Mouse (Mus musculus) gonadal fat pad, adult 2 months (tissue): ENCODE measurements around the gene Mvb12a. TPM values are rescaled to one million over a fixed set of nuclear protein-coding genes. Genes with fewer than 3 reads are reported as not detected.
"Not testable (repeated sequence)": the region's sequence is repeated elsewhere in the genome, so short reads cannot be mapped to it uniquely, and the experiment has no call there.

Experiments used
- DNase-seq: peaks from one replicate; pipeline ENCODE4 v3.0.0-alpha.2; 2012; ENCODE audit warnings: low read depth
- polyA plus RNA-seq: library from polyadenylated mRNA; depleted of rRNA; stranded (reverse); fragments of >200 nt; gene quantifications from 2 replicates; pipeline ENCODE4 v1.2.3, GENCODE M21; 2012

Gene Mvb12a
- polyA plus RNA-seq, 1 experiment: 144 TPM

DNA sequence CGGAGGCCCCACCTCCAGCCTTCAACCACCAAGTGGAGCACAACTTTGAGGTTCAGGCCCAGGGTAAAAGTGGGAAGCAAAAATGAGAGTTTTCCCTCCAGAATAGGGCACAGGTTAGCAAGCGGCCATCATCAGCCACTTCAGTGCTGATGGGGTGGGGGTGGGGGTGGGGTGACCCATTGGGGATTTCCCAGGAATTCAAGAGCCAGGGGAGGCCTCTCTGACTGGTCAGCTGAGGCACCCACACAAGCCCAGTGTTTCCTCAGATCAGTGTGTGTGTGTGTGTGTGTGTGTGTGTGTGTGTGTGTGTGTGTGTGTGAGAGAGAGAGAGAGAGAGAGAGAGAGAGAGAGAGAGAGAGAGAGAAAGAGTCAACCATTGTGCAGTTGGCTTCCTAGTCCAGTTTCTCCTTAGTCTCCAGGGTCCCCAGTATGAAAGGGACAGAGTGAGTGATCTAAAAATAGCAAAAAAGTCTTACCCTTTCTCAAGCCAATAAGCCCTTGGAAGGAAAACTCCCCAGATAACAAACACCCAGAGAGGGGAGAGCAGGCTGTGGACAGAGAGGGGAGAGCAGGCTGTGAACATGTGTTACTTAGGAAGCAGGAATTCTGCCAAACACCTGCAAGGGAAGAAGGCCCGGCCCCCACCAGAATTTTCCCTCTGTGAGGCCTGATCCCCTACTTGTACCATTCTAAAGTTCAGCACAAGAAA lies 15.4 kb upstream of the Mvb12a start:
- DNase-seq: no peak

DNA sequence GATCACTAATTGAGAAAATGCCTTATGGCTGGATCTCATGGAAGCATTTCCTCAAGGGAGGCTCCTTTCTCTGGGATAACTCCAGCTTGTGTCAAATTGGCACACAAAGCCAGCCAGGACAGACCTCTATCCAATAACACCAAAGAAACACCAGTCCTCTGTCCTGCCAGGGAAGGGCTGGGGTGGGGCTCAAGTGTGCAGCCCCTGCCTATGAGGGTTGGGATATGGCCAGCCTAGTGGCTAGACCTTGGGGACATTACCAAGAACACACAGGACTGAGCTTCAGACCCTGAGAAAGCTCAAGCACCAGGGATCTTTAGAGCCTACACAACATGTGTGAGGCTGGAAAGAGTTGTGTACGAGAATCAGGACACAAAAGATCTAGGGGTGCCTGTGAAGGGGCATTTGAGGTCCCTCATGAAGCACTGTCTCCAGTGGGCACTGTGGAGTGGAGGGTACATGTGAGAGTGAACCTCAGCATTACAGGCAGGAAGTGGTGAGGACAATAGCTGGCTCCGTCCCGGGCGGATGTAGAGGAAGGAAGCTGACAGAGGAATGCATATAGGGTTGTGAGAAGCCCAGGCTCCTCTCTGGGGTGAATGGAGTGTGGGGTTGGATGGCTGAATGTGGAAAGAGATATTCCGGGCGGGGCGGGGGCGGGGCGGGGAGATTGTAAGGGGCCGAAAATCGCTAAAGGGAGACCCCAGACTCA lies 14.2 kb upstream of the Mvb12a start:
- DNase-seq: no peak

DNA sequence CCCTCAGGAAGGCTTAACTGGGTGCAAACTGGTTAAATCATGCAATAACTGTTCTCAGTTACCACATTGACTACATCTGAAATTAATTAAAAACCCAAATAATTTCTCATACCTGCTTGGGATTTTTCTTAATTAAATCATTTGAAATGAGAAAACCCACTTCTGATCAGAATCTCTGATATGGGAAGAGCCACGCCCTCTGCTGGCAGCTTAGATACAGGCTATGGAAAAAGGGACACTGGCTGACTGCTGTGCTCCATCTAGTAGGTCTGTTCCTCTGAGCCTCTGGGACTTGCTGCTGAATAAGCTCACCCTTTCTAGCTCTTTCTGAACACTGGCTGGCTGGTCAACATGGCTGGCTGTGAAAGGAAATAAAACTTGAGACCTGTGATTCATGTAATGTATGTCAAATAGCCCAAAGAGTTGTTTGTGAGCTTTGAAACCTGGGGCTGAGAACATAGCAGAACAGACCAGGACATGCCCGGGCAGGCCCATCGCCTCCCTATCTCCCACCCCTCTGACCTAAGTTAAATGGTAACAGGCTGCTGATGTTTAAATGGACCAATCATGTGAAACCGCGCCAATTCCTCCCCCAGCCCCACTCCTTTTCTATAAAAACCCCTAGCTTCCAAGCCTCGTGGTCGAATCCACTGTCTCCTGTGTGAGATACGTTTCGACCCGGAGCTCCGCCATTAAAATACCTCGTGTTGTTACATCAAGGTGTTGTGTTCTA lies 11.8 kb upstream of the Mvb12a start:
- not testable (repeated sequence) for DNase-seq

DNA sequence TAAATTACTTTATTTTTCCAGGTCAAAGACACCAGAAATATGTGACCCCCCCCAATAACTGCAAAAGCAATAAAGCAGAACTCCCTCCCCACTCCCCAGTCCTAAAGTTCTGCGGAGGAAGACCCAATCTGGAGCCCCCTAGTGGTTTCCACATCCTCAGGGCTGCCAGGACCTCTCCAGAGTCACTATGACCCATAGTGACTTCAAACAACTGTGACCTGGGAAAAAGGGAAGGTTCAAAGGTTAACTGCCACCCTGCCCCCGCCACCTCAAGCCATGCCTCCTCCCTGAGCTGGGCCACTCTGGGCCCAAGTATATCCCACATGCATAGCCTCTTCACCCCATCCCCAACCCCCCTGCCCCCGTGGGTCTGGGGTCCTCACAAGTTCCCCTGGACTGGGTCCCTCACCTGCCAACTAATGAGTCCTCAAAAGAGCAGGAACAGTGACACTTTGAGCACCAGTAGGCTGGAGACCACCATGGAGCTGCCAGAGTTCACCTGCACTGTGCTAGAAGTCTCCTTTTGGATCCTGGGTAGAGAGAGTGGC lies 8.4 kb upstream of the Mvb12a start:
- no peak for DNase-seq

DNA sequence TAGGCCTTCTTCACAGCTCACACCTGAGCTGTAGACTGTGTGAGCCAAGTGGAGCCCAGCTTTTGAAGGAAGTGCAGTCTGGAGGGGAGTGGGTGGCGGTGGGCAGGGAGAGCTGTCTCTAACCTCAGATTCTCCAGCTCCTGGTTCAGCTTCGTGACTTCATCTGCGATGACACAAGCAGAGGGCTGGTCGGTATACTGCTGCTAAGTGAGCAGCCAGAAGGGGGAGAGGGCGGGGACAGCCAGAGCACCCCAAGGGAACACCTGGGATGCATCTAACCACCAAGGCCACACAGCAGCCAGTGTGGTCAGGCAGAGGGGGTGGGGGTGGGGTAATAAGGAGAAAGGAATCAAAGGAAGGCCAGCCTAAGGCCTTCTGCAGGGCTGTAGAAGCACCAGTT lies 7.1 kb upstream of the Mvb12a start:
- DNase-seq: no peak

DNA sequence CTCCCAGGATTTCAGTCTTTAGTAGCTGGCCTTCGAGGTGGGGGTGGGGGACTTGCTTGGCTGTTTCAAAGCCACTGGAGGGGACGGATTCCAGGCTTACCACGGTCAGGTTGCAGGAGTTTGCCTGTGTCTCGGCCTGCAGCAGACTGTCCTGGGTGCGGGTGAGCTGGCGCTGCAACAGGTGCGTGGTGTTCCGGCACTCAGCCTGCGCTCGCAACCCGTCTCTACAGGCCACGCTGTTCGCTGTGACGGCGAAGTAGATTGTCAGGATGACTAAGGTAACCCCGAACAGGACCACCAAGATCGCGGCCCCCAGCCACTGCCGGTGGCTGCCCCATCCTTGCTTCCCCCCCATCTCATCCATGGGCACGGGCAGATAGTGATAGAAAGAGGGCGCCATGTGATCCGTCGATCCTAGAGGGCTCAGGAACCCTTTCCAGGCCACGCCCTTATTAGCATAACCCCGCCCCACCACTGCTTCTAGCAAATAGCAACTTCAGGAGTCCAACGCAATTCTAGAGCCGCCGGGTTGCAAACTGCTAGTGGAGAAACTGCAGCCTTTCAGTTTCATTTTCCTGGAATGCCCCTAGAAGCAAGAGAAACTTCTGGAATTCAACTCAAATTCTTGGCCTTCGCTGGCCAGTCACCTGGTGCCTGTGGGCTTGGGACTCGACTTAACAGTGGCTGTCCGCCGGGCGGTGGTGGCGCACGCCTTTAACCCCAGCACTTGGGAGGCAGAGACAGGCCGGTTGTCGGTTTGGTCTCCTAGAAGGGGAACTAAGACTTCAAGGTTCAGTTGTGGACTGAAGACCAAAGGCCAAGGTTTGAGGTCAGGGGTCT lies 5.5 kb upstream of the Mvb12a start, which contains the start of gene Bst2:
Gene Bst2, minus strand, starts transcription at position 429 of the 840 bp plus-strand sequence.
- peak; percentile 55 for DNase-seq

DNA sequence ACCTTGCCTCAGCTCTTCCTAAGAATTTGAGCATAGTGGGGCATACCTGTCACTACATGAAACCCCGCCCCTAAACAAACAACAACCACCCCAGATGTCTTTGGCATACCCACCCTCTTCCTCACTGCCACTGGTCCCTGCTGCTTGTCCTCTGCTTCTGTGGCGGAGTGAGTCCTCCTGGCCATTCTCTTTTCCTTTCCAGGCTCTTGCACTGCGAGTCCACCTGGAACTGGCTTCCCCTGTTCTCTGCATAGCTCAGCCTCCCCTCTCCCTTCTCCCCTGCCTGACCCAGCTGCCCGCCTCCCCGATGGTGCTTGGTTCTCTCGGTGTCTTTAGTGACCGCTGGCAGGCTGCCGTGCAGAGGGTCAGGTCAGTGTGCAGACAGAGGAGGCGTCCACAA lies 1.0 kb downstream of the Mvb12a start:
- no peak for DNase-seq

DNA sequence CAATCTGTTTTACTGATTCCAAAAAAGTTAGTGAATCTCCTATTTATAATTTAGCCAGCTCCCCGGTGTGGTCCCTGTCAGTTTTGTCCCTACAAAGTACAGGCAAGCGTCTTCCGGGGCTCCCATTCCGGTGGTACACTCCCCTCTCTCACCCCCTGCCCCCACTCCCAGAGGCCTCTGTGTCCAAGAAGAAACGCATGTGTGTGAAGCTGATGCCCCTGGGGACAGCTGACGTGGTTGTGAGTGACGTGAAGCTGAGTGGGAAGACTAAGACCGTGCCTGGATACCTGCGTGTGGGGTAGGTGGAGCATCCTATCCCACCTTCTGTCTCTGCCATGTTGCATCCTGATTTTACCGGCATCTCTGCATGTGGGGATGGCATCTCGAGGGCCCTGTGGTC lies 2.3 kb downstream of the Mvb12a start:
- DNase-seq: no peak

DNA sequence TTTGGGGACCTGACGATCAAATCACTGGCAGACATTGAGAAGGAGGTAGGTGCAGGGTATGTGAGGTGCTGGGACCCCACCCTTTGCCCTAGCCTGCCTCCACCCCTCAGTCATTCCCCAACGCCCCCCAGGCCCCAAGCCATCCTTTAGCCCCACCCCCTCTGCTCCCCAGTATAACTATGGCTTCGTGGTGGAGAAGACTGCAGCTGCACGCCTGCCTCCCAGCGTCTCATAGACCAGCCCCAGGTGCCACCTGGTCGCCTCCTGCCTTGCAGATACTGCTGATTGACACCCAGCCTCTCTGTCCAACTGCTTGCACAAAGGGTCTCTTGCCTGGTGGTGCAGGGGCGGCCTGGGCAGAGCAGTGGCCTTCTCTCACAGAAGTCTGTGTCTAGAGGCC lies 4.9 kb downstream of the Mvb12a start:
- no peak for DNase-seq

DNA sequence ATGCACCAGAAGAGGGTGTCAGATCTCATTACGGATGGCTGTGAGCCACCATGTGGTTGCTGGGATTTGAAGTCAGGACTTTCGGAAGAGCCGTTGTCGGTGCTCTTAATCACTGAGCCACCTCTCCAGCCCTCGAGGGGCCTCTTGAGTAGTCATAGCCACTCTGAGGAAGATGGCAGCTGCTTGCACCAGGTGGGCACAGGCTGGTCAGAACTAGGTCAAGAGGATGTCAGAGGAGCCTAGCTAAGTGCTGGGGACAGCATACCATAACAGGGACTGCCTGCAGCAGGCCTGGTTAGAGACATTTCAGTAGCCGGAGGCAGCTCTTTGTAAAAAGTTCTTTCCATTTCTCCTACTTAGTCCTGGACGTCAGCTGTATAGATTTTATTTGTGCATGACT lies 8.0 kb downstream of the Mvb12a start:
- DNase-seq: no peak

DNA sequence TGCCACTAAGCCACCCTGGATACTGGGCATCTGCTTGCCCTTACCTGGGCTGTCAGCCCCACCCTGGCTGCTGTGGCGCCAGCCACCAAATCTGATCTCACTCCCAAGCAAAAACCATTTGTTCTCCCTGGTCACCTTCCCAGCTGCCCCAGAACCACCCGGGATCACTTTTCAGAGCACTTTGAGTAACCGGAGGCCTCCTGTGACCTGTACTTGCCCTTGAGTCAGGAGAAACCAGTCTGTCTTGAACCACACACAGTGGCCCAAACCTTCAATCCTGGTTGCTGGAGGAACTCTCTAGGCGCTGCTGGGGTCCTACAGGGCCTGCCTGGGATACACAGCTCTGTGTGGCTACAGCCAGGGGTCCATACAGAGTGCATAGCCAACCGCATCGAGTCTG lies 10.0 kb downstream of the Mvb12a start:
- no peak for DNase-seq

DNA sequence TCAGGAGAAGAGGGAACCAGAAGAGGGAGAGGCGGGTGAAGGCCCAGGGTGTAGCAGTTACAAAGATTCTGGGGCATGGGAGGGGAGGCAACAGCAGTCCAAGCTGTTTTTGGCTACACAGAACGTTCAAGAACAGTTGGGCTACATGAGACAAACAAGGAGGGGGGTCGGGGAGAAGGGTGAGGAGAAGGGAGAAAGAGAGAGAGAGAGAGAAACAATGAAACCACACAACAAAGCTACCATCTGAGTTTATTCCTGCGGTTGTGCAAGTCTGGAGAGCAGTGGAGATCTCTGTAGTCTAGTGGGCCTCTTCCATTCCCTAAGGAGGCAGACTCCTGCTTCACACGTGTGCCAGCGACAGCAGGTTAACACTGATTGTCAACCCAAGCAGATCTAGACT lies 11.3 kb downstream of the Mvb12a start:
- no peak for DNase-seq

DNA sequence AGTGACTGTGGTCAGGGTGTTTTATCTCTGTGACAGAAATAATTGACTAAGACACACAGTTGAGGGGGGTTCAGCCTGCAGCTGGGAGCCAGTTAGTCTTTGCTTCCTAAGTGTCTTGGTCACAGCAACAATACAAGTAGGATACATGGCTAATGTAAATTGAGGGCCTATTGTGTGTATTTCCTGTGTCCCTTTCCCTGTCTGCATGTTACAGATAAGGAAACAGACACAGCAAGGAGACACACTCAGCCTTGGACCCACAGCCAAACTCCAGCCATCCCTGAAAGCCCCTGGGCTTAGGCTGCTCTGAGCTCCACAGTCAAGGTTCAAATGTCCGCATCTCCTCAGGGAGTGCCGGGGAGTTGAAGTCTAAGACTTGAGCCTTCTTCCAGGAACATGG lies 11.9 kb downstream of the Mvb12a start:
- no peak for DNase-seq

DNA sequence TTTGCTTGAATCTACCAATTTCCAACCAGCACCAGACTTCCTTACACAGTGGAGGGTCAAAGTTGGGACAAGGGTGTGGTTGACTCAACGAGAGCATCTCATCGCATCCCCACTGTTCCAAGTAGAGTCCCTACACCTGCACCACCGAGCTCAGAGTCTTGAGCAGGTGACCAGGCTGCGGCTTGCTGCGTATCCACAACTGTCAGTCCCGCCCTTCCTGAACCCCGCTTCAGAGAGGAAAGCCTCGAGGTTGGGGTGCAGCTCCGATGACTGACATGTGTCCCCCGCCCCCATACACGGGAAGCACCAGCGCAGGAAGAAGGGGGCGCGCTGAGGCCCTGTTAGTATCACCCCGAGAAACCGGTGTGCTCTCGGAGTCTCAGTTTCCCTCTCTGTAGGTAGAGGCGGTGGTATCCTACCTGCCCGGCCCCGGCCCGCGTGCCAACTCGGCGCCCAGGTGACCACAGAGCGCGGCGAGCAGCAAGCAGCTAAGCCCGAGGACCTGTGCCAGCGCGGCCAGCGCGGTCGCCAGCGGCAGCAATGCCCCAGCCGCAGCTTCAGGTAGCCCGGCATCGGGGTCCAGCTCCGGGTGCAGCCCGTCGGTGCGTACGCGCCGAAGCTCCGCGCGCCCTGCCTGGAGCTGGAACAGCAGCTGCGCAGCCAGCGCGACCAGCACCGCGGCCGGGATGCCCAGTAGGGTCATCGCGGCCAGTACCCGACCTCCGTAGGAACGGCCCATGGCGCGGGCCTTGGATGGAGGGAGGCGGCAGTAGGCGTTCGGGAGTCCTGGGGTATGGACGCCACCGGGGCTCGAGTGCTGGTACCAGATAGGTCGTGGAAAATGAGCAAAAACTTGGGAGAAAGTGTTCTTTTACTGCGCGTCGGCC lies 15.6 kb downstream of the Mvb12a start, which contains the start of gene Tmem221:
Gene Tmem221, minus strand, starts transcription at position 801 of the 887 bp plus-strand sequence.
- DNase-seq: no peak

DNA sequence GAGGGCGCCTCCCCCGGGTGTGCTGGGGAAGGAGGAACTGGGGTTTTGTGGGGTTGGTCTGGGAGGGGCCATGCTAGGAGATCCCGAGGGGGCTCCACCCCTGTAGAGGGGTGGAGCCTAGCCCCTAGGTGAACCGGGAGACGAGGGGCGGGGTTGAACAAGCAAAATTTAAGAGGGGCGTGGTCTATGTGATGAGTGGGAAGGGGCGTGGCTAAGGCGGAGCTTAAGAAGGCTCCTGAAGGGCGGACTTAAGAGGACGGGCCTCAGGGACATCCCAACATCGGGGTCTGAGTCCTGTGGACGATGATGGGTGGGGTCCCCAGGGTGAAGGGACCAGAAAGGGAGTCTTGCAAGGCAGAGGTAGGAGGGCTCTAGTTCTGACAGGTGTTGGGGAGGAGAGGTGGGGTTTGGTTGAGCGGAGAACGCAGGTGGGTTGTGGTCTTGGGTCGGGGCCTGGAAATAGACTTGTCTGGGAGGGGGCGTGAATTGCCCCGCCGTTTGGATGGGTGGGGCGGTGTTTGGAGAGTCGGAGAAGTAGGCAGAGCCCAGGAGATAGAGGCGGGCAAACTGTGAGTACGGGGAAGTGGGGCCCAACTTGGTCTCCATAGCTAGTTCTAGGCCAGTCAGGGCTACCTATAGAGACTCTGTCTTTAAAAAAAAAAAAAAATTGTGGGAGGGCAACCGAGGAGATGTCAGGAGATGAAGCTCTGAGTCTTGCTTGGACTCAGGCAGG lies 16.4 kb downstream of the Mvb12a start:
- no peak for DNase-seq

DNA sequence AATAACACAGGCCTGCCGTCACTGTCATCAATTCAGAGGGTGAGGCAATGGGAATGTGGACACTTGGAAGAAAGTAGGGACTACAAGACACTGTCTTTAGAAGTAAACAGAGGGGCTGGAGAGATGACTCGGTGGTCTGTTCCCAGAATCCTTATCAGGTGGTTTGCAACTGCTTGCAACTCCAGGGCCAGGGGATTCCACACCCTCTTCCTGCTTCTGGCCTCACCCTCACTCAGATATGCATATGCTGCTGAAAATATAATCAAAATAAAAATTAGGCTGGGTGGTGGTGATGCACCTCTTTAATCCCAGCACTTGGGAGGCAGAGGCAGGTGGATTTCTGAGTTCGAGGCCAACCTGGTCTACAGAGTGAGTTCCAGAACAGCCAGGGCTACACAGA lies 17.3 kb downstream of the Mvb12a start:
- no peak for DNase-seq

DNA sequence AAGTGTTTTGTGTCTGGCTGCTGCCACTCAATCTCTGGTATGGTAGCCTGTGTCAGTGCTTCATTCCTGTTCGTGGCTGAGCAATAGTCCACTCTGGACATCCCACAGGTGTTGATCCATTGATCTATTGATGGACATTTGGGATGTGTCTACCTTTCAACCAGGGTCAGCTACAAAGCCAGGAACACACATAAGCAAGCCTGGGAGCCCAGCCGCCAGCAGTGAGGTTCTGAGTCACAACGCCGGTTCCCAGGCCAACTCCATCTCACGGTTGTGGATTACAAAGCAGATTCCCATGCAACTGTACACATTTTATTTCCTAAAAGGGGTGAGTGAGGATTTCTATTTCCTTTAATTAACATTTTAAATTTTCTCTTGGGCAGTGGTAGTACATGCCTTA lies 18.0 kb downstream of the Mvb12a start:
- DNase-seq: no peak

DNA sequence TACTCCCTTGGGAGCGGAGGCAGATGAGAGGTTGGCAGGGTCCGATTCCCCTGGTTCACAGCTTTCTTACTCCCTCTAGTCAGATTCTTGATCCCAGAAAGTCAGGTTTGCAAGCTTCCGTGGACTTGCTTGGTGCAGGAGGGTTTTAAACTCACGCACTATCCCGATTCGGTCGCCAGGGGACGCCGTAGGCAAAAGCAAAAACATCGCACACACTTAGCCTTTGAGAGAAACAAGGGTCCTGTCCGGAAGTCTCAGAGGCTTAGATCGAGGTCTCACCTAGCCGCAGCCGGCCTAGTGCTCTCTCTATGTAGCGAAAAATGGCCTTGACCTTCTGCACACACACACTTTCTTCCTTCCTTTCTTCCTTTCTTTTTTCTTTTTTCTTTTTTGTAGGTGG lies 18.7 kb downstream of the Mvb12a start:
- DNase-seq: no peak

DNA sequence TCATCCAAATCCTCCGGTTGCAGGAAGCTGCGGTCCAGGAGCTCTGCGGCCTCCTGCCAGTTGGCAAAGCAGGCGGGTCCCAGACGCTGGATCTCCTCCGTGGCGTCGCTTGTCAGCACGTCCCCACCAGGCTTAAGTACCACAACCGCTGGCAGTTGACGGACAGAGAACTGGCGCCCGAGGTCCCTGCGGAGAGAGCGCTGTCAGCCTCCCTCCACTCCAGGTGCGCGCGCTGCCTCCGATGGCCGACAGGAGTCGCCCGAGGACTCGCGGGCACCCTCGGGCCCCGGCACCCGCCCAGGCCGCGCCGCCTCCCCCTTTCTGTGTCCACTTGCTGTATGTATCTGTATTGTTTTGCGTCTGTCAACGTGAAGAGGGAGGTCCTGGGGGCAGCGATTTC lies 20.0 kb downstream of the Mvb12a start:
- no peak for DNase-seq

DNA sequence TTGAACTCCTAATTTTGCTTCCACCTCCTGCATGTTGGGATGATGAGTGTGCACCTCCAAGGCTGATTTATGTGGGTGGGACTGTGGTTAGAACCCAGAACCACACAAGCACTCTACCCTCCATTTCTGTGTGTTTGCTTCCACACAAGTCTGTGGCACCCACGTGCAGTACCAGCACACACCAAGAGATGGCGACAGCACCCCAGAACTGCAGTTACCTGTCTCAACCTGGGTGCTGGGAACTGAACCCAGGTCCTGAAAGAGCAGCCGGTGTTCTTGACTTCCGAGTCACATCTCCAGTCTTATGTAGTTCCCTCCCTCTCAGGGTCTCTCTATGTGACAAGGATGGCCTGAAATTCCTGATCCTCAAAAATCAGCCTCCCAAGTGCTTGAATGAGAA lies 21.3 kb downstream of the Mvb12a start:
- no peak for DNase-seq
